ENCODE assay signal across 22 mouse cellular contexts in the genomic region with DNA sequence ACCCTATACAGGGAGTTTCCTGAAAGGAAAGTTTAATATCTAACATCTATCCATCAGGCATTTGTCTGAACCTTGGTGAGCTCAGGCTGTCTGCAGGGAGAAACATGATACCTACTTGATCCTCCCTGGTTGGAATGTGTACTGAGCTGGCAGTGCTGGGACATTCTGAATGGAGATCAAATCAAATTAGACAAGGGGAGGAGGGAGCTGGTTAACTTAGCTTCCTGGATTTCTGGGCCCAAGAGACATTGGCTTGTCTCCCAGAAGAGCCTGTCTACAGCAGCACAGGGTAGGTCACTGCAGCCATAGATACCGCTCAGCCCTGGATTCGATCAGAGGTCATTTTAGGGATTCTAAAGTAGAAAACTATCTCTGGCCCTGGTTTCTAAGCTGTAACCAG. TPM values are rescaled to one million over a fixed set of nuclear protein-coding genes. Genes with fewer than 3 reads are reported as not detected.
DNase-seq lines count a peak whose midpoint lies in the region; ATAC-seq and TF ChIP-seq lines count a peak whose summit lies in the region.
"Had no signal": no experiment of that assay in that cellular context is flagged by ENCODE, and none has a peak within 500 bp of the region (broad histone marks: within the 10 kb centered on the region; RNA-seq: fewer than 3 reads in every experiment).

No protein-coding gene starts in this region.

- intact Hi-C loops in gastrocnemius, postnatal 14 days (cut with DNase I; ENCODE audit: low total_unique reads), result no loop called here

- TF ChIP-seq EP300 in MEL (IDR thresholded peaks at IDR 0.05; ENCODE audit: low read depth in 1 of 2, low read length in 2 of 2), result no peak

- H3K9me3 ChIP-seq in kidney, embryonic 14.5 days (ENCODE audit: control insufficient read depth, low read length), result no peaks in the 10 kb centered on the region
- no peaks in the 10 kb centered on the region for H3K9me3 ChIP-seq in MEL (replicated peaks; ENCODE audit: insufficient read depth, low read length)
- no peaks in the 10 kb centered on the region for H3K9me3 ChIP-seq in embryonic facial prominence, embryonic 14.5 days (ENCODE audit: control insufficient read depth, low read length)
- H3K9me3 ChIP-seq: liver, embryonic 15.5 days had no signal

- H3K9ac ChIP-seq in kidney, embryonic 14.5 days (ENCODE audit: low read depth, low read length), result no peak overlapping the region
- H3K9ac ChIP-seq in MEL (ENCODE audit: control insufficient read depth, low read depth, low read length, poor library complexity, severe bottlenecking), result no peak overlapping the region
- H3K9ac ChIP-seq in embryonic facial prominence, embryonic 14.5 days (ENCODE audit: low read depth, low read length), result no peak overlapping the region
- H3K9ac ChIP-seq: liver, embryonic 15.5 days had no signal

- TF ChIP-seq POLR2A in kidney, adult 2 months (IDR thresholded peaks at IDR 0.05; ENCODE audit: low read depth, low read length), result no peak
- no peak for TF ChIP-seq POLR2A in MEL (IDR thresholded peaks at IDR 0.05; ENCODE audit: control insufficient read depth in 1 of 2, insufficient read depth in 1 of 2, low read depth in 1 of 2, low read length in 2 of 2, poor library complexity in 1 of 2)

- H3K27me3 ChIP-seq in kidney, adult 2 months (replicated peaks; ENCODE audit: control insufficient read depth, insufficient read depth, low read length), result no peaks in the 10 kb centered on the region
- H3K27me3 ChIP-seq in kidney, embryonic 14.5 days (ENCODE audit: control insufficient read depth, insufficient read depth, low read length), result peaks cover 9% of the 10 kb centered on the region; the same call in 1 of the 2 replicates
- H3K27me3 ChIP-seq in MEL (ENCODE audit: control insufficient read depth in 1 of 2, insufficient read depth in 2 of 2, low read length in 2 of 2), result no peaks in the 10 kb centered on the region
- peaks cover 21% of the 10 kb centered on the region for H3K27me3 ChIP-seq in embryonic facial prominence, embryonic 14.5 days (replicated peaks; ENCODE audit: control insufficient read depth, insufficient read depth, low read length)

- H3K79me2 ChIP-seq in MEL (ENCODE audit: control insufficient read depth, insufficient read depth, low read length, poor library complexity), result no peaks in the 10 kb centered on the region

- peak; percentile 25 for DNase-seq in gastrocnemius, postnatal 14 days
- DNase-seq in gastrocnemius, postnatal 10 days, result no peak
- DNase-seq in kidney, adult 2 months, result peak; percentile 42
- DNase-seq in MEL (ENCODE audit: low read depth, low spot score), result peak; percentile 30
- DNase-seq in embryonic facial prominence, embryonic 14.5 days (ENCODE audit: low spot score), result peak; percentile 68
- DNase-seq in ovary, postnatal 10 days (ENCODE audit: low spot score), result no peak
- no peak for DNase-seq in thymus, postnatal 25 days
- DNase-seq: cerebellum, adult 9-11 months; gastrocnemius, adult 2 months had no signal

- TF ChIP-seq CTCF in kidney, adult 2 months (conservative IDR thresholded peaks at IDR 0.05; ENCODE audit: insufficient read depth, insufficient read length, low read depth, low read length), result no peak
- no peak for TF ChIP-seq CTCF in MEL (IDR thresholded peaks at IDR 0.05 in 2 of 3, conservative IDR thresholded peaks at IDR 0.05 in 1 of 3; ENCODE audit: control insufficient read depth in 1 of 3, insufficient read depth in 1 of 3, low read depth in 2 of 3, low read length in 3 of 3, poor library complexity in 1 of 3, severe bottlenecking in 1 of 3)

- no peak overlapping the region for H3K4me2 ChIP-seq in kidney, embryonic 14.5 days (replicated peaks; ENCODE audit: low read depth, low read length)
- no peak overlapping the region for H3K4me2 ChIP-seq in embryonic facial prominence, embryonic 14.5 days (ENCODE audit: low read depth, low read length)
- H3K4me2 ChIP-seq: liver, embryonic 15.5 days had no signal

- no peak overlapping the region for H3K4me3 ChIP-seq in kidney, adult 2 months (ENCODE audit: insufficient read depth, low read depth, low read length)
- H3K4me3 ChIP-seq in kidney, embryonic 14.5 days (ENCODE audit: low read length), result no peak overlapping the region
- no peak overlapping the region for H3K4me3 ChIP-seq in MEL (ENCODE audit: control insufficient read depth in 1 of 2, insufficient read depth in 1 of 2, low read depth in 2 of 2, low read length in 2 of 2)
- no peak overlapping the region for H3K4me3 ChIP-seq in embryonic facial prominence, embryonic 14.5 days (ENCODE audit: low read depth, low read length)
- H3K4me3 ChIP-seq: gastrocnemius, adult 2 months; left cerebral cortex, adult 2 months; liver, embryonic 15.5 days had no signal

- WGBS in kidney, adult 2 months, result 48% methylated on average over 2 of the region's 2 CpGs
- WGBS in kidney, embryonic 14.5 days, result 66% methylated on average over 2 of the region's 2 CpGs
- 69% methylated on average over 2 of the region's 2 CpGs for WGBS in embryonic facial prominence, embryonic 14.5 days

- no peak for TF ChIP-seq RAD21 in MEL (IDR thresholded peaks at IDR 0.05; ENCODE audit: low read depth, low read length)

- ATAC-seq in kidney, embryonic 14.5 days (ENCODE audit: low FRiP score, low TSS enrichment), result no peak
- peak; percentile 68 for ATAC-seq in embryonic facial prominence, embryonic 14.5 days (ENCODE audit: low read depth)
- ATAC-seq: forebrain, embryonic 16.5 days; hindbrain, embryonic 16.5 days; intestine, postnatal 0 days; midbrain, embryonic 16.5 days had no signal

- no peaks in the 10 kb centered on the region for H3K4me1 ChIP-seq in kidney, adult 2 months (ENCODE audit: control insufficient read depth, insufficient read depth, low read length)
- H3K4me1 ChIP-seq in kidney, embryonic 14.5 days (ENCODE audit: control insufficient read depth, insufficient read depth, low read length), result 0 out of 2 replicates have a peak, but pooled peaks cover 4% of the 10 kb centered on the region
- 0 out of 4 replicates have a peak, but pooled peaks cover 0 to 2% of the 10 kb centered on the region in 2 experiments for H3K4me1 ChIP-seq in MEL (ENCODE audit: control insufficient read depth in 1 of 2, insufficient read depth in 2 of 2, low read length in 2 of 2)
- peaks cover 4% of the 10 kb centered on the region; the same call in 1 of the 2 replicates for H3K4me1 ChIP-seq in embryonic facial prominence, embryonic 14.5 days (ENCODE audit: control insufficient read depth, insufficient read depth, low read length)

- H3K36me3 ChIP-seq in kidney, adult 2 months (ENCODE audit: control insufficient read depth, insufficient read depth, low read length), result no peaks in the 10 kb centered on the region
- peaks cover 47% of the 10 kb centered on the region for H3K36me3 ChIP-seq in kidney, embryonic 14.5 days (ENCODE audit: control insufficient read depth, insufficient read depth, low read length)
- peaks cover 0 to 11% of the 10 kb centered on the region in 2 experiments; a peak in 3 of 4 replicates for H3K36me3 ChIP-seq in MEL (ENCODE audit: control insufficient read depth in 1 of 2, insufficient read depth in 2 of 2, low read length in 2 of 2)
- peaks cover 43% of the 10 kb centered on the region for H3K36me3 ChIP-seq in embryonic facial prominence, embryonic 14.5 days (ENCODE audit: control insufficient read depth, insufficient read depth, low read length)

- H3K27ac ChIP-seq in kidney, adult 2 months (ENCODE audit: insufficient read depth, low read depth, low read length), result no peak overlapping the region
- no peak overlapping the region for H3K27ac ChIP-seq in kidney, embryonic 14.5 days (ENCODE audit: low read depth, low read length)
- no peak overlapping the region for H3K27ac ChIP-seq in MEL (ENCODE audit: control insufficient read depth, low read depth, low read length)
- H3K27ac ChIP-seq in embryonic facial prominence, embryonic 14.5 days (replicated peaks; ENCODE audit: low read depth, low read length), result 0 out of 2 replicates have a peak overlapping the region, but pooled peaks have one; percentile 18
- H3K27ac ChIP-seq: gastrocnemius, adult 2 months; left cerebral cortex, adult 2 months; liver, embryonic 15.5 days had no signal

RNA-seq across cellular contexts. Expression of a gene that starts 4.2 kb away (rescaled TPM):
- total RNA-seq in gastrocnemius, postnatal 14 days (2021), result not detected
- total RNA-seq in gastrocnemius, postnatal 10 days (2021), result not detected
- polyA plus RNA-seq in kidney, adult 2 months (2012; rRNA removed), result 0.59 and 0.90 TPM in 2 replicates
- 0.89 and 0.95 TPM in 2 replicates for polyA plus RNA-seq in kidney, embryonic 14.5 days (2014; fragmentation: Nextera tagmentation; extraction: Ambion mirVana)
- total RNA-seq in MEL (2012; rRNA removed), result 0.08 and 0.10 TPM in 2 replicates
- polyA plus RNA-seq in MEL (2012; ENCODE audit: insufficient read depth in 1 of 2, insufficient read length in 2 of 2, low read depth in 1 of 2, low replicate concordance in 2 of 2, missing spikeins in 1 of 2), result under 1 TPM in 1 of 2 experiments, not detected in 1; 0.57 TPM
- 2.3 and 2.4 TPM in 2 replicates for polyA plus RNA-seq in embryonic facial prominence, embryonic 14.5 days (2014; fragmentation: Nextera tagmentation; extraction: Ambion mirVana)
- total RNA-seq: gastrocnemius, adult 2 months; megakaryocyte-erythroid progenitor cell, adult 5-6 weeks had no signal
- polyA plus RNA-seq: liver, embryonic 15.5 days had no signal

RNA-seq across cellular contexts. Expression of a gene that starts 5.7 kb away (rescaled TPM):
- total RNA-seq in gastrocnemius, postnatal 14 days (2021), result not detected
- not detected for total RNA-seq in gastrocnemius, postnatal 10 days (2021)
- polyA plus RNA-seq in kidney, adult 2 months (2012; rRNA removed), result not detected in 2 replicates
- polyA plus RNA-seq in kidney, embryonic 14.5 days (2014; fragmentation: Nextera tagmentation; extraction: Ambion mirVana), result not detected in 2 replicates
- not detected in 2 replicates for total RNA-seq in MEL (2012; rRNA removed)
- not detected for polyA plus RNA-seq in MEL (2012; ENCODE audit: insufficient read depth in 1 of 2, insufficient read length in 2 of 2, low read depth in 1 of 2, low replicate concordance in 2 of 2, missing spikeins in 1 of 2)
- polyA plus RNA-seq in embryonic facial prominence, embryonic 14.5 days (2014; fragmentation: Nextera tagmentation; extraction: Ambion mirVana), result not detected in 2 replicates
- total RNA-seq: adrenal gland, adult 18-20 months; gastrocnemius, adult 2 months; layer of hippocampus, adult 8-10 months; left cerebral cortex, adult 2 months; megakaryocyte-erythroid progenitor cell, adult 5-6 weeks had no signal
- polyA plus RNA-seq: forebrain, embryonic 16.5 days; heart, embryonic 16.5 days; hindbrain, embryonic 16.5 days; intestine, postnatal 0 days; limb, embryonic 11.5 days; liver, embryonic 15.5 days; midbrain, embryonic 16.5 days; small intestine, adult 2 months had no signal

RNA-seq across cellular contexts. Expression of a gene that starts 52.7 kb away (rescaled TPM):
- total RNA-seq in gastrocnemius, postnatal 14 days (2021), result 1 to 10 TPM; 2.5 TPM
- total RNA-seq in gastrocnemius, postnatal 10 days (2021), result 1 to 10 TPM; 6.0 to 6.1 TPM
- polyA plus RNA-seq in kidney, adult 2 months (2012; rRNA removed), result 1.7 and 2.0 TPM in 2 replicates
- polyA plus RNA-seq in kidney, embryonic 14.5 days (2014; fragmentation: Nextera tagmentation; extraction: Ambion mirVana), result 35.1 and 40.0 TPM in 2 replicates
- 32.4 and 33.7 TPM in 2 replicates for total RNA-seq in MEL (2012; rRNA removed)
- 10 to 100 TPM; 52.6 to 81.4 TPM for polyA plus RNA-seq in MEL (2012; ENCODE audit: insufficient read depth in 1 of 2, insufficient read length in 2 of 2, low read depth in 1 of 2, low replicate concordance in 2 of 2, missing spikeins in 1 of 2)
- polyA plus RNA-seq in embryonic facial prominence, embryonic 14.5 days (2014; fragmentation: Nextera tagmentation; extraction: Ambion mirVana), result 20.5 and 24.5 TPM in 2 replicates

RNA-seq across cellular contexts. Expression of a gene that starts 52.8 kb away (rescaled TPM):
- total RNA-seq in gastrocnemius, postnatal 14 days (2021), result 10 to 100 TPM; 28.5 to 37.3 TPM
- 10 to 100 TPM; 25.9 to 26.6 TPM for total RNA-seq in gastrocnemius, postnatal 10 days (2021)
- polyA plus RNA-seq in kidney, adult 2 months (2012; rRNA removed), result 73.1 and 83.7 TPM in 2 replicates
- polyA plus RNA-seq in kidney, embryonic 14.5 days (2014; fragmentation: Nextera tagmentation; extraction: Ambion mirVana), result 14.1 and 16.4 TPM in 2 replicates
- total RNA-seq in MEL (2012; rRNA removed), result 8.4 and 8.7 TPM in 2 replicates
- polyA plus RNA-seq in MEL (2012; ENCODE audit: insufficient read depth in 1 of 2, insufficient read length in 2 of 2, low read depth in 1 of 2, low replicate concordance in 2 of 2, missing spikeins in 1 of 2), result 10 to 100 TPM in 1 of 2 experiments, not detected in 1; 15.2 TPM
- 5.2 and 6.7 TPM in 2 replicates for polyA plus RNA-seq in embryonic facial prominence, embryonic 14.5 days (2014; fragmentation: Nextera tagmentation; extraction: Ambion mirVana)

Comparison
In these comparisons a context has a peak if more than half of its experiments do, and no peak if none do; other contexts are left out.
1. DNase-seq: peak in gastrocnemius, postnatal 14 days (single experiment), kidney, adult 2 months (single experiment), MEL (single experiment) and embryonic facial prominence, embryonic 14.5 days (single experiment); none in gastrocnemius, postnatal 10 days (single experiment), ovary, postnatal 10 days (single experiment) and thymus, postnatal 25 days (single experiment).